Mouse (Mus musculus) R1 (cell line): Measurements from ENCODE around the gene Prkcb.

ENCODE experiments used
- DNase-seq: peaks from one replicate; pipeline ENCODE4 v3.0.0-alpha.2; 2018; ENCODE audit warnings: low read depth, low spot score

Prkcb gene

DNA sequence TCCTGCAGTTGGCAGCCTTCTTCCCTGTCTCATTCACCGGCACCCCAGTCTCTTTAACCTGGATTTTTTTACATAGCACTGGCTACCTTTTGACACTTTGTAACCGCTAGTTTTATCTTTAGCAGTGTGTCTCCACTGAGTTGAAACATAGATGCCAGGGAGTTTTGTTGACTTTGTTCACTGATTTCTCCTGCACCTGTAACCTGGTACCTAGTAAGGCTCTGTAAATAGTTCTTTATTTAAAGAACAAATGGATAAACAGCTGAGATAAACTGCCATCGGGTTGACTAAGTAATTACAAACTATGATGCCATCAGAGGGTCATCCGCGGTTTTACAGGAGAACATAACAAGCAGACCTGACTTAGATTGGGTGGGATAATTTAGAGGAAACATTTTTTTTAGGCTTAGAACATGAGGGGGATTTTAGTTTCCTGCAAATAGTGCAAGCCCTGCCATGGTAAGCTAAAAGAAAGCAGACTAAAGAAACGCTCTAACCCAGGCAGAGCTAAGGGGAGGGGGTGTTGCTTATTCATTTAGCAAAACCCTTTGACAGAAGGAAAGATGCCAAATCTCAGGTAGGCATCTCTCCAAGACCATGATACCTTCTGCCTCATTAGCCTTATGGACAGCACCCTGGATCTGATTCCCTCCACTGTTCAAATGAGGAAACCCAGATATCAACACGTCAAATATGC lies 291.1 kb downstream of the Prkcb start:
- DNase-seq, result no peak

DNA sequence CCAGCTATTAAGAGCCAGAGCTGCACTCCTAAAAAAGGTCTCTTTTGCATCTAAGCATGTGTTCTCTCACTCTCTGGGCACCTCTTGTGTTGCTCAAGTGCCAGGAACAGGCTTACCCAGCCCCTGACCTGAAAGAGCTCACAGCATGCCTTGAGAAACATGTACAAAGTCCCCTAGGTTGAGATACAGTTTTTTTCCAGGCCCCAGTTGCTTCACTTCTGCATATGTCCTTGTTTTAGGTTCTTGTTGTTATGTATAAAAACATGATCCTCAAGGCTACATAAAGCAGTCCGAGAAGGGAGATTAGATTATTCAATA lies 291.6 kb downstream of the Prkcb start:
- no peak for DNase-seq

DNA sequence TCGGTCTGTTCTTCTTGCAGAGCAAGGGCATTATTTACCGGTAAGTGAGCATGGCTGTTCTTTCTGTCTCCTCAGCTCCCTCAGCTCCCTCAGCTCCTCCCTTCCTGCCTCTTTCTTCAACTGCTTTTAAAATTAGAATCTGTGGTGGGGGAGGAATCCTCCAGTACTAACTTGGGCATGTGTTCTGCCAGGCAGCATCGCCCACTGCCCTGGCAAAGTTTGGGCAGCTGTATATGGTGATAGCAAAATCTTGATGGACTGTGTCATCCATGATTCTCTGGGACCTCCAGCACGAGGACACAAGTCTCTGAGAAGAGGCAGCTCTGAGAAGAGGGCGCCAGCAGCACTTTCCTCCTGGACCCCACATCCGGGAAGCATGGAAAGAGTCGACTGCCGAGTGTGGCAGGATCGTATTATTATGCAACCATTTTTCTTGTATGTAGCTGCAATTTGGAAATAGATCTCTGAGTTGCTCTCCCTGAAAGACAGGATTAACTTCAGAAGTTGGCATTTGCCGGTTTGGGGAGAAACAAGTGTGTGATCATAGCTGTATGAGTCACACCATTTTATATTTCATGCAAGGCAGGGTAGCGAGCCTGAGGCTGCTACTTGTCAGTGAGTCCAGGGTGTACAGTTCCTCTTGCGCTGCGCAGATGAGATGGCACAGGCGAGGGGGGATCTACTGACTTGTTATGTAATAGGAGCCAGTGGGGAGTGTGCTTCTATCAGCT lies 296.0 kb downstream of the Prkcb start:
- DNase-seq, result no peak

DNA sequence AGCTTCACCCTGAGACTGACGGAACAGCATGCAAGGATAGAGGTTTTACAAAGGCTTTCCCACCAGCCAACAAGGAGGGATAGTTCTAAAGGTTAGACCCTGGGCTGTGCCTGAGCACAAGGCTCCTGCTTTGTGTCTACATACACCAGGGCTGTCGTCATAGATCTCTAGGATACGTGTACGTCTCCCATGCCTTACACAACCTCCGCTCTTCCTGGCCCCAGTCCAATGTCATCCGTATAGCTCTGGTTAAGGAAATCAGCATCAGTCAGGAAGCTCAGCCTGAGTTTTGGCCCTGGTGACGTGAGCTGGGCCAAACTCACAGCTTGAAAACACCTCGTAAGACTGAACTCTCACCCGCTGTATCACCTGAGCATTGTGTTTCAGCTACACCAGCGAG lies 307.3 kb downstream of the Prkcb start:
- DNase-seq, result peak; percentile 5

DNA sequence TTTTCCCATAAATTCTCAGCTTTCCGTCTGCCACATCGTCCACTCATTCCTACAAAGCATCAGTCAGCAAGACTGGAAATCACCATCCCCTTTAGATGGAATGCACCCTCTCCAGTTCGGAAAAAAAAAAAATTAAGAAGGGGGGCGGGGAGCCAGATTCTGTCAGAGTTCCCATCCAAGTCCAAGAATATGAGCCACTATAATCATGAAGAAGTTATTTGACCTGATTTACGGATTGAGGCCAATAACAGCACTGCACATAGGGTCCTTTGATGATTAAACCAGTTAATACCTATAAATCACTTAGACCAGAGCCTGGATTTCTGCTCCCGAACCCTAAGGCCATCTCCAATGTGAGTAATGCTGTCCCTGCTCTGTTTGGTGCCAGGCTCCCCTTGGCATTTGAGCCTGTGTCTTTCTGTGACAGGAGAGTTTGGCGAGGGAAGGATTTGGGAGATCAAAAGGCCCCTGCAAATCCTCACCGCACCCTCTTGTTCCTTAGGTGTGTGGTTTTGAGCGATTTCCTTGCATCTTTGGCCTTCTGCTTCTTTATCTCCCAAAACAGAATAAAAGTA lies 308.1 kb downstream of the Prkcb start:
- DNase-seq, result no peak

DNA sequence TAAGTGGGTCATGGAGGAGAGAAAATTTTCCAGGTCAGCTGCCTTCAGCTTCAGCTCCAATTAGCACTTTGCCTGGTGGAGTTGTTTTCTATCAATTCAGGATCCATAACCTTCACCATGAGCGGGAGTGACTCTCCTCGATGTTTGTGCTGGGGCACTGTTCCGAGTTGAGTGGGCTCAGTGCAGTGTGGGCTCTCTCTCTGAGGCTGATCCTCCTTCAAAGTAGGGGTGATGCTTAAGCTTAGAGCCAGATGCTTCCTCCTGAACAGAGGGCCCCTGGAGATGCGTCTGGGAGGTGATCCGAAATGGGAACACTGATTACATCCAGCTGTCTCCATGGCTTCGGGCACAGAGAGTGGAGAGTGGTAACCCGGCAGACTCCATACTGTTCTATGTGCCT lies 308.8 kb downstream of the Prkcb start:
- no peak for DNase-seq

DNA sequence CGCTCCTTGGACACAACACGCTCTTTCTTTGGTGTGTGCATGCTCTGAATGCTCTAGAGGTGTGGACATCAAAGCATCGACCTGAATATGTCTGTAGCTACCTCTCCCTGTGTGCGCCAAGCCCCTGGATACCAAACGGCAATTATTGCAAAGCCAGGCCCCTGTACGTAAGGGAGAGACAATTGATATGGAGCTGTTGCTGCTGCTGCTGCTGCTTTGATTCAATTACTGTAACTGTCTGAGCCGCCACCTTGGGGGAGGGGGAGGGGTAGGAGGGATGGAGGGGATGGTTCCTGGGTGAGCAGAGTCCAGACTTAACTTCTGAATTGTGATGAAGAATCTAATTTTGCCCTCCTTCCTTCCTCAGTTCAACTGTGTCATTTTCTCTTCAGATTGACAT lies 312.3 kb downstream of the Prkcb start:
- DNase-seq, result peak; percentile 10

DNA sequence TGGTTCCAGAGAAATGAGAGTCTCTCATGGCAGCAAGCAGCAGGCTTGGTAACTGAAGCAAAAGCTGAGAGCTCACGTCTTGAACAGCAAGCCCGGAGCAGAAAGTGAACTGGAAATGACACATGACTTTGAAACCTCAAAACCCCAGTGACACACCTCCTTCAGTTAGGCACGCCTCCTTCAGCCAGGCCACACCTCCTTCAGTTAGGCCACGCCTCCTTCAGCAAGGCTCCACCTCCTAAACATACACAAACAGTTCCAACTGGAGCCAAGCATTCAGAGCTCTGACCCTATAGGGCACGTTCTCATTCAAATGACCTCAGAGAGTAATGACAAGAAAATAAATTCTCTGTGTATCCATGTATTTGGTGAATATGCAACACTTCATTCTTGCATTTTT lies 316.5 kb downstream of the Prkcb start:
- peak; percentile 55 for DNase-seq

DNA sequence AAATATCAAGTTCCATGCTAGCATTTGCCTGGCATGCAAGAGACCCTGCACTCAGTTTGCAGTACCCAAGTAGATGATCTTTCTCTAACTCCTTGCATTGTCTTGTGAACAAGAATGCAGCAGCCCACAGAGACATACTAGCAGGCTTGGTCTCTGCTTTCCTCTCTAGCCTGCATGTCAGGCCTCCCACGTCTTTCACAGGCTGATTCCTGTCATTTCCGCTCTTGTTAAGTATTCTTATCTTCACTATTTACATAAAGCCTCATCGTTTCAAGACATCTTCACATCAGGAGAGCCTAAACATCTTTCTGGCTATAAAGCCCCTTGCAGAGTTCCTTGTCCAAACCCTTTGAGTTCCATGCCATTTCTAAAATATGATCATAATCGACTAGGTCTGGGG lies 320.9 kb downstream of the Prkcb start:
- no peak for DNase-seq

DNA sequence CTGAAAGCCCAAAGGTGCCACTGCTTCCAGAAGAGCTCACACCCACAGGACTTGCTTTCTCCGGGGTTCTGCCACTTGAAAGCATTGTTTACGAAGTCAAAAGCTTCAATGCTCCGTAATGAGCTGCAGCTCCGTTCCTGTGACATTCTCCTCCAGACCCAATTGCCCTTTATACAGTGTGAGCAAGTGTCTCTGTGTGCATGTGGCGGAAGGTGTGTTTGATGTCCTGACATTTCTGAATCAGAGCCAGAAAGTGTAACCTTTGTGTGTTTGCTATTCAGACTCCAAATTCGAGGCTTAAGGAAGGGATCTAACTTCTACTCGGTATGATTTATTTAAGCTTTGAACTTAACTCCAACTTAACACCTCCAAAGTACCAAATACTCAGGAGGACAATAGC lies 321.6 kb downstream of the Prkcb start:
- no peak for DNase-seq

DNA sequence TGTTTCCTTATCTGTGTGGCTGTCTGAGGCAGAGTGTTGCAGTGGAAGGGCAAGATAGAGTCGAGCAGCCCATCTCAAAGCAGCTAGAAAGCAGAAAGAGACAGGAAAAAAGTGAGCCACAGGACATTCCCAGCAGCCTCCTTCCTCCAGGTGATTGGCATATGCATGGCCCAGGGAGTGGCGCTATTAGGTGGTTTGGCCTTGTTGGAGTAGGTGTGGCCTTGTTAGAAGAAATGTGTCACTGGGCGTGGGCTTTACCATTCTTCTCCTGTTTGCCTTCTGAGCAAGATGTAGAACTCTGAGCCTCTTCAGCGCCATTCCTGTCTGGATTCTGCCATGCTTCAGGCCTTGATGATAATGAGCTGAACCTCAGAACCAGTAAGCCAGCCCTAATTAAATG lies 325.3 kb downstream of the Prkcb start:
- peak; percentile 72 for DNase-seq

DNA sequence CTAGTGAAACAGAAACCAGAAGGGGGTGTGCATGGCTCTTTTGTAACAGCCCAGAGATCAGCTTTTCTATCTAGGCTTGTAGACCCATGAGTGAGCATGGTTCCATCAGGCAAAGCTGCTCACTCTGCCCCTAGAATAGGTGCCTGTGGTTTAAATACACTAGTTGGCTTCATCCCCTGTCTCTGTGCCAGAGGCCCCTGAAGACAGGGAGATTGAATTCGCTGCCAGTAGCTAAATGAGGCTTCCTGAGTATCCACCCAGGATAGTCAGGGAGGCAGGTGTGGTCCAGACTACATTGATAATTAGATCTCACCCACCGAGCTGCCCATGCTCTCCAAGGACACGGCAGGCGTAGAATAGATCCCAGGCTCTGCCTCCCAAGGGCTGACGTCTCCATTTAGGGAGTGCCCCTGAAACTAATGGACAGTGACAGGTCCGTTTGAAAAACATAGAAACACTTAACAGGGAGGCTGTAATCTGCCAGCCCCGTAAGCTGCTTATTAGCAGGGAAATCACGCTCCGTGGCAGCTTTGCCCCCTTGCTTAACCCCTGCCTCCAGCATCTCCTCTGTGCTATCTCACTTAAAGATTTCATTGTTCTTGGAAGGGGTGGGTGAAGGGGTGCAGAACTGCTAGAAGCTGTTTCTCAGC lies 333.7 kb downstream of the Prkcb start:
- DNase-seq, result no peak

DNA sequence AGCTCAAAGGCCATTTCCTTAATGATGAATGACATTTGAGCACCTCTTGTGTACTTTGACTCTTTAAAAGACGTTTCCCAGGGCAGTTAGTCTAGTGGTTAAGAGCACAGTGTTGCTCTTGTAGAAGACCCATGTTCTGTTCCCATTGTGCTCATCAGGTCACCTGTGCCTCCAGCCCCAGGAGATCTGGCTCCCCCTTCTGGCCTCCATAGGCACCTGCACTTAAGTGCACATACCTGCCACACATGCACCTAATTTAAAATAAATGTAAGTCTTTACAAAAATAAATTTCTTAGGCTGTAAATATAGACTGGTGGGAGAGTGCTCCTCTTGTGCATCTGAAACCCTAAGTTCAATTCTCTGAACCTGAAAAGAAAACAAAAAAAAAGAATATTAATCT lies 335.2 kb downstream of the Prkcb start:
- DNase-seq, result no peak

DNA sequence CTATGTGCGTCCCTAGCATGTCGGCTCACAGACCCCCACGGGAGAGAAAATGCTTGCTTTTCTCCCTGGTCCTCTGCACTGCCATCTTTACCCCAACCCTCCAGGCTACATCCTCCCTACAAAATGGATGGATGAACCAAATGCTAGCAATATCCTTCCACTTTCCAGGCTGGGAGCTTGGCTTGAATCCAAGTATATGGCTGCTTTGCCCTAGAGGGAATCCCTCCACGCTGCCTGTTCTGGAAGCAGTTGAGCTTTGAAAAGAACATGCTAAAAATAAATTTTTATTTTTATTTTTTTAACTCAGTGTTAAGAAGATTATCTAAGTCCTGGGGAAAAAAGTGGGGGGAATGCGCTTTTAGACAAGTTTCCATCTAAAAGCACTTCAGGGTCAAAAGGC lies 339.5 kb downstream of the Prkcb start:
- no peak for DNase-seq

DNA sequence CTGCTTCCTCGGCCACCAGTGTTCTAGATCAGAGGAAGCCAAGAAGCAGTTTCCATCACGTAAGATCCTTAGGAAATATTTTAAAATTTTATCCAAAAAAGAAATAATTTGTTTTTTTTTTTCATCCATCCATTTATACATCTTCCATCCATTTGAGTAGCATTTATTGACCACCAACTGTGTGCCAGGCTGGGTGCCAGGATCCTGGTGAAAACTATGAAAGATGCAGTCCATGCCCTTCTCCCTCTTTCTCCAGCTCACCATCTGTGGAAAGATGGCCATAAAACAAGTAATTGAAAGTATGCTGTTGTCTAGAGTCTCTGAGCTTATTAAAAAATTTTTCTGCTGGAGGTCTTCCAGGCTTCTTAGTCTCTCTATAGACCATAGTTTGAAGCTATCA lies 341.8 kb downstream of the Prkcb start:
- no peak for DNase-seq

DNA sequence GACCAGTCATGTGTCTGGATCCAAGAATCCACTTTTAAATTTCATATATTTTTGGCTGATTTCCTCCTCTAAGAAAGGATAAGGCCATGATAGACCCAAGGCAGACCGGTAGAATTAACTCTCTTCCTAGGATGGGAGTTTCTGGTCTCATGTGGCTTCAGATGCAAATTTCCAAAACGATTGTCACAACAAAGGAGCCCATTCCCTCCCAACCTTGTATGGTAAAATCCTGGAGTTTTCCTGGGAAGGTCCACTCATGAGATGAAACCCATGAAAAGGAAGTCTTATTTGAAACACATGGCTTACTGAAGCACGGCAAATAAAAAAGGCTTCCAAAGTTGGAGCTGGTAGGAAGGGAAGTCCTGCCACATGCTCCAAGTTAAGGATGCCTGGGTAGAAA lies 342.6 kb downstream of the Prkcb start:
- peak; percentile 60 for DNase-seq

DNA sequence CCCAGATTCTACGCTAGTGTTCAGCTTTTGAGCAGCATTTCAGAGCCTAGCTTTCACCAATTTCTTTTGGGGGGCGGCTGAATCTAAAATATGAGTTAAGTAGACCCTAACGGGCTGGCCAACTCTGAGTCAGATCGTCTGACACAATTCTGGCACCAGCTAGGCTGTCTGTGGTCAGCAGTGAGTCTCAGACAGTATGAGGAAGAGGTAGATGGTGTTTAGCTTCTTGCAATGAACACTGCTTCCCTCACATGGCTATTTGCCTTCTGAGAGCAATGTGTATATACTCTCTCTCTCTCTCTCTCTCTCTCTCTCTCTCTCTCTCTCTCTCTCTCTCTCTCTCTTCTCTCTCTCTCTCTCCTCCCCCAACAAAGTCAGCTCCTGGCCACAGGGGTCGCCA lies 344.4 kb downstream of the Prkcb start:
- no peak for DNase-seq

DNA sequence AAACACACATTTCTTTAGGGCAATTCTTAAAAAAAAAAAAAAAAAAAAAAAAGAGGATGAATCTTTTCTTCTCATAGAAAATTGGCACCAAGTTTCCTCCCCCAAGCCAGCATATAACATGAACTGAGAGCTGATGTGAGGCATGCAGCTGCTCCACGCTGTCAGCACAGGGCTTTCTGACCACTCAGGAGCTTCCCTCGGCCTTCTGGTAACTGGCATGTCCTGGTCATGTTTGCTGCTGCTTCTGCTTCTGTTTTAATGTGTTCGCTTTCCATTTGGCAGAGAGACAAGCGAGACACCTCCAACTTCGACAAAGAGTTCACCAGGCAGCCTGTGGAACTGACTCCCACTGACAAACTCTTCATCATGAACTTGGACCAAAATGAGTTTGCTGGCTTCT lies 344.9 kb downstream of the Prkcb start:
- DNase-seq, result no peak

DNA sequence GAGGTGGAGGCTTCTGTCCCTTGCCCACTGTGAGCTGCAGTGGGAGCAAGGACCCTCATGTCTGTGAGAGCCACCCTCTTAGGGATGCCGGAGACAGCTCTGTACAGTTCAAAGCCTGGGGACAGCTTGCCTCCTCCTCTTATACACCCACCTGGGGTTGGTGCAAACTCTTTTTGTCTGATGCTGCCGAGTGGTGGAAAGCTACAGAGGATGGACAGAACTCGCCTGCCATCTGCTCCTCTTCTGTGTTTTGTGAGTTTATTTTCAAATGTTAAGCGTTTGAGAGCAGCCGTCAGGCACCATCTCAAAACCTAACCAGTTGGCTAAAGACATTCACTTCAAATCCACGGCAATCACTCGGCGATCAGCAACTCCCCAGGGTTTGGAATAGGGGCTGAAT lies 355.1 kb downstream of the Prkcb start:
- DNase-seq, result no peak

DNA sequence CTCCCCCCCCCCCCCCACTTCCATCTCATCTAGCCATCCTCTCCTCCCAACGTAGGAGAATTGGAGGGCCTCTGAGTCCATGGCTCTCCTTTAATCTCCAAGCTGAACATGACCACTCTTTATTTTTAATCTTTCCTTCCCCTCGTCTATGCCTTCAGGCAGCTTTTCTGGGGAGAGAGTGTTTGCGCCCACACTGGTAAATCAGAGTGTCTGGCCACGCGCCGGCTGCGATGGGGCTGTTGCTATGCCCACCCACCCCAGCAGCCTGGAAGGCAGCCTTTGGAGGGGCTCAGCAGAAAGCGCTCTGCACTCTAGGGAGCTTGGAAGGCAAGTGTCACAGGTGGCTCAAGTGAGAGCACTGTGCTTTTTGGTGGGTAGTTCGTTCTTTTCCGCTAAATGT lies 360.8 kb downstream of the Prkcb start:
- no peak for DNase-seq

DNA sequence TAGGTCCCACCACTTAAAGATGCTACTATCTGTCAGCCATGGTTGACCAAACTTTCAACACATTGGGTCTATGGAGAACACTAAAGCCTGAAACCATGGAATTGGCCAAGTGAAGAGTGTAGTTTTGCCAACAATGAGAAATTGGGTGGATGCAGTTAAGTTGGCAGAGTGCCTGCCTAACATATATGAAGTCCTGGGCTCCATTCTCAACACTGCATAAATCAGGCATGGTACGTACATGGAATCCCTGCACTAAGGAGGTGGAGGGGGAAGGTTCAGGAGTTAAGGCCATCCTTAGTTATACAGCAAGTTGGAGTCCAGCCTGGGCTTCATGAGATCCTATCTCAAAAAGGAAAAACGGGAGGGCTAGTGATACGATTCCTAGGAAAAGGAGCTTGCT lies 364.0 kb downstream of the Prkcb start:
- DNase-seq, result no peak

DNA sequence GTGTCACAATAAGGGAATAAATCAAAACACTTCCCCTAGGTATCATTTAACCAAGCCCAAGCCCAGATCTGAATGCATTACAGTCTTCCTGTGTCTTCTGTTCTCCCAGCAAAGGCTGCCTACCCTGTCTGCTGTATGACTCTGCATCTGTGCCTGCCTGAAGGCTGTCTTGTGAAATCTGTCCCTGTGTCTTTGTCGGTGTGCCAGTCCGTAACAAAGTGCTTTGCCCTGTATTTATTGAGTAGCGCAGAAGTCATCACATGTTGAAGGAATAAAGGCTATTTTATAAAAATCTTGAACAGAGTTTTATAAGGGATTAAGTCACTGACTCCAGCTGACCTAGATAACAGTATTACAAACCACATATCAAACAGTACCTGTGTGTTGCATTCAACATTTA lies 368.1 kb downstream of the Prkcb start:
- DNase-seq, result no peak
